ENCODE assay signal across 8 mouse cellular contexts in genomic region chr4:106529375-106530112, GRCm38 (mm10). TPM values are rescaled to one million over a fixed set of nuclear protein-coding genes. Genes with fewer than 3 reads are reported as not detected.
DNase-seq lines count a peak whose midpoint lies in the region; ATAC-seq lines count a peak whose summit lies in the region.

No protein-coding gene starts in this region.

- peak; percentile 84 for DNase-seq in adrenal gland, adult 8-10 months
- peak; percentile 89 for DNase-seq in embryo, embryonic 11.5 days (ENCODE audit: low read depth, low spot score)
- DNase-seq in gastrocnemius, postnatal 36 days = peak; percentile 83 to 86
- DNase-seq in left cerebral cortex, postnatal 14 days (ENCODE audit: low spot score in 2 of 2) = peak; percentile 94 to 95
- peak; percentile 95 for DNase-seq in mesoderm, embryonic 11.5 days (ENCODE audit: low read depth, low spot score)
- peak; percentile 86 for DNase-seq in right cerebral cortex, postnatal 25 days
- DNase-seq in urinary bladder, postnatal 36 days (ENCODE audit: low spot score in 2 of 2) = peak; percentile 85 to 90

- H3K4me2 ChIP-seq in intestine, embryonic 15.5 days (replicated peaks) = peak overlapping the region; percentile 58

- H3K4me1 ChIP-seq in intestine, embryonic 15.5 days (replicated peaks) = peaks cover 9% of the 10 kb centered on the region; the same call in 1 of the 2 replicates

- peak; percentile 90 for ATAC-seq in intestine, embryonic 15.5 days

- no peak overlapping the region for H3K27ac ChIP-seq in intestine, embryonic 15.5 days

- H3K9me3 ChIP-seq in intestine, embryonic 15.5 days = no peaks in the 10 kb centered on the region

- WGBS in intestine, embryonic 15.5 days = 14% methylated on average over 17 of the region's 17 CpGs

- intact Hi-C loops in gastrocnemius, postnatal 36 days (cut with DNase I) = loop anchor here (1.0 kb wide), 1 partner anchor 55 kb away; no protein-coding TSS in a partner anchor
- intact Hi-C loops in left cerebral cortex, postnatal 14 days (cut with DNase I) = loop anchor here (1.0 kb wide), 1 partner anchor 55 kb away; no protein-coding TSS in a partner anchor

- H3K4me3 ChIP-seq in intestine, embryonic 15.5 days (replicated peaks) = 0 out of 2 replicates have a peak overlapping the region, but pooled peaks have one; percentile 14

- no peaks in the 10 kb centered on the region for H3K27me3 ChIP-seq in intestine, embryonic 15.5 days (replicated peaks)

- no peak overlapping the region for H3K9ac ChIP-seq in intestine, embryonic 15.5 days

- no peaks in the 10 kb centered on the region for H3K36me3 ChIP-seq in intestine, embryonic 15.5 days

RNA-seq across cellular contexts. Expression of gene Dhcr24, which starts 31.3 kb away (rescaled TPM):
- 100 to 1,000 TPM in 2 of 4 experiments, 10 to 100 TPM in 2; 77.6 to 360 (median 221) TPM for total RNA-seq in adrenal gland, adult 8-10 months (2022)
- 1 to 10 TPM; 1.5 to 2.3 TPM for total RNA-seq in gastrocnemius, postnatal 36 days (2021)
- 8.0 and 9.1 TPM in 2 replicates for polyA plus RNA-seq in intestine, embryonic 15.5 days (2015; fragmentation: Nextera tagmentation; extraction: Ambion mirVana)
- total RNA-seq in left cerebral cortex, postnatal 14 days (2021) = 100 to 1,000 TPM; 112 to 119 TPM

RNA-seq across cellular contexts. Expression of gene Bsnd, which starts 37.5 kb away (rescaled TPM):
- total RNA-seq in adrenal gland, adult 8-10 months (2022) = under 1 TPM in 1 of 4 experiments, not detected in 3; 0.45 TPM
- not detected for total RNA-seq in gastrocnemius, postnatal 36 days (2021)
- polyA plus RNA-seq in intestine, embryonic 15.5 days (2015; fragmentation: Nextera tagmentation; extraction: Ambion mirVana) = not detected in 2 replicates
- not detected for total RNA-seq in left cerebral cortex, postnatal 14 days (2021)

Comparison
In these comparisons a context has a peak if more than half of its experiments do, and no peak if none do; other contexts are left out.
1. RNA of gene Dhcr24, which starts 31.3 kb away (total RNA-seq): 77.6 to 360 TPM in adrenal gland, adult 8-10 months and 112 to 119 TPM in left cerebral cortex, postnatal 14 days; 1.5 to 2.3 TPM in gastrocnemius, postnatal 36 days; every median in the first group is over 10 times any median in the second.
2. Peak in every context shown above with its lines, with median percentiles within 50 percentile points of each other: DNase-seq.